Mouse (Mus musculus): ENCODE measurements around the gene Fsd1l. TPM values are rescaled to one million over a fixed set of nuclear protein-coding genes. Genes with fewer than 3 reads are reported as not detected.

Gene Fsd1l
- total and polyA plus RNA-seq, 3 experiments: 0.25 to 0.39 (median 0.26) TPM

DNA sequence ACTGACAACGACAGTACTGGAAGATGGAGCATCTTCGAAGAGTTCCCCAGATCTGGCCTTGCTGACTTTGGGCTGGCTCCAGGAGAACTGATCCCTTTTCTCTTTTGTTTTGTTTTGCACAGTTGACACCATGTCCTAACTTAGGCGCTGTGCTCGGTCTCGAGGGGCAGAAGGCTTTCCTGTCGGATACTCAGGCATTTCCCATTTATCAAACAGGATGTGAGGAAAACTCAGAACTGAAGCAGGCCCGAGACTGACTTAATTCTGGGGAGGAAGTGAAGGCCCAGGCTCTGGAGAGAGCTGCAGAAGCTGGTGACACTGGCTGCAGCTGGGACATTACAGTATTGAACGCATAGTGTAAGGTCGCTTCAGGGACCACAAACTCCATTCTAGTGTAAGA, 38.9 kb upstream of the Fsd1l start:
- DNase-seq (ENCODE audit: extremely low read depth): no peak
- no peak overlapping the region for H3K27ac ChIP-seq (ENCODE audit: insufficient read depth, low read depth)
- no peaks in the 10 kb centered on the region for H3K36me3 ChIP-seq (replicated peaks in 1 of 2; ENCODE audit: control insufficient read depth in 1 of 2, insufficient read depth in 1 of 2, low read length in 1 of 2)
- H3K79me2 ChIP-seq (replicated peaks; ENCODE audit: control insufficient read depth, extremely low read depth, insufficient read depth, poor library complexity, severe bottlenecking): no peaks in the 10 kb centered on the region
- dilution Hi-C loops (cut with MboI; ENCODE audit: extremely low pct_ligation_motif_present, extremely low pct_unique_long_range_greater_than_20kb, low sequenced_read_pairs) (no loop called here), in situ Hi-C loops (cut with MboI; ENCODE audit: low pct_ligation_motif_present, low pct_unique_long_range_greater_than_20kb, low sequenced_read_pairs) (loop anchor here (10.0 to 25.0 kb wide), 3 partner anchors 208 to 480 kb away; partner anchors contain the start of gene Tmem38b)
- TF ChIP-seq UBTF (IDR thresholded peaks at IDR 0.05; ENCODE audit: low read depth, low read length): no peak
- TF ChIP-seq USF2 (conservative IDR thresholded peaks at IDR 0.05; ENCODE audit: low read depth, low read length): no peak
- TF ChIP-seq NRF1 (IDR thresholded peaks at IDR 0.05; ENCODE audit: low read depth, low read length): no peak
- no peak for TF ChIP-seq CHD1 (IDR thresholded peaks at IDR 0.05; ENCODE audit: low read depth, low read length)
- no peak for TF ChIP-seq E2F4 (IDR thresholded peaks at IDR 0.05; ENCODE audit: insufficient replicate concordance, low read depth, low read length)
- no peak for TF ChIP-seq TCF12 (IDR thresholded peaks at IDR 0.05; ENCODE audit: low read depth, low read length)
- no peak for TF ChIP-seq HCFC1 (IDR thresholded peaks at IDR 0.05; ENCODE audit: low read depth, low read length)
- no peak for TF ChIP-seq BHLHE40 (IDR thresholded peaks at IDR 0.05; ENCODE audit: low read depth, low read length)
- no peak for TF ChIP-seq JUN (IDR thresholded peaks at IDR 0.05; ENCODE audit: insufficient read depth, low read depth, low read length)
- no peak for TF ChIP-seq MAX (IDR thresholded peaks at IDR 0.05; ENCODE audit: low read length)
- TF ChIP-seq RCOR1 (conservative IDR thresholded peaks at IDR 0.05; ENCODE audit: low read depth, low read length): no peak
- no peak overlapping the region for H3K4me3 ChIP-seq (replicated peaks in 1 of 3; ENCODE audit: low read depth in 2 of 3, low read length in 2 of 3, poor library complexity in 1 of 3)
- no peak overlapping the region for H3K4me2 ChIP-seq (ENCODE audit: insufficient read depth, low read depth, poor library complexity, severe bottlenecking)
- no peak overlapping the region for H3K9ac ChIP-seq (ENCODE audit: insufficient read depth, low read depth)
- H3K9me3 ChIP-seq (replicated peaks; ENCODE audit: low read length): peaks cover 4% of the 10 kb centered on the region
- peaks cover 4% of the 10 kb centered on the region for H3K27me3 ChIP-seq (replicated peaks)
- H3K4me1 ChIP-seq (ENCODE audit: control insufficient read depth in 1 of 2, insufficient read depth in 2 of 2): peaks cover 0 to 26% of the 10 kb centered on the region in 2 experiments; a peak in 2 of 4 replicates

DNA sequence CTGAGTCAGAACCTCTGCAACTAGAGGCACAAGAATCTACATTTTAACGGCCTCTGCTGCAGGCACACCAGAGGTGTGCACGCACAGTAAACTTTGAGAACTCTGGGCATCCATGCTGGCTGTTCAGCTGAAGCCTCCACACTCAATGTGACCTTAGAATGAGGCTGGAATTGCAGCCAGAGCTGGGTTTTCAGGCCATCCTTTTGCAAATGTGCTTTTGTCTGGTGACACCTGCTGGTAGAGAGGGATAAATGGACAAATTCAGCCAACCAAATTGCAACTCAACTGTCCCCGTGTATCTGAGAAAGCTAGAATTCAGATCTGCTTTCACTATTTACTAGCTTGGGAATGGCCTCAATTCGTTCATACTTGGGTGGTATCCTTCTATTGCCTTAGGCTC, 37.1 kb upstream of the Fsd1l start:
- DNase-seq (ENCODE audit: extremely low read depth): peak; percentile 70
- H3K4me3 ChIP-seq (replicated peaks in 1 of 3; ENCODE audit: low read depth in 2 of 3, low read length in 2 of 3, poor library complexity in 1 of 3): no peak overlapping the region
- peaks cover 4% of the 10 kb centered on the region for H3K27me3 ChIP-seq (replicated peaks)
- TF ChIP-seq USF2 (conservative IDR thresholded peaks at IDR 0.05; ENCODE audit: low read depth, low read length) (no peak), TBP (conservative IDR thresholded peaks at IDR 0.05; ENCODE audit: low read depth, low read length) (no peak), CTCF (conservative IDR thresholded peaks at IDR 0.05 in 1 of 2, IDR thresholded peaks at IDR 0.05 in 1 of 2; ENCODE audit: low read depth in 2 of 2, low read length in 2 of 2) (peak; percentile 45 to 86), MAX (IDR thresholded peaks at IDR 0.05; ENCODE audit: low read length) (no peak), E2F4 (IDR thresholded peaks at IDR 0.05; ENCODE audit: insufficient replicate concordance, low read depth, low read length) (no peak), MAFK (IDR thresholded peaks at IDR 0.05; ENCODE audit: insufficient replicate concordance, low read length) (0 out of 2 replicates have a peak, but pooled peaks have one; percentile 34), ZMIZ1 (IDR thresholded peaks at IDR 0.05; ENCODE audit: low read depth, low read length) (no peak), UBTF (IDR thresholded peaks at IDR 0.05; ENCODE audit: low read depth, low read length) (no peak), CHD2 (IDR thresholded peaks at IDR 0.05; ENCODE audit: low read length) (no peak), CHD1 (IDR thresholded peaks at IDR 0.05; ENCODE audit: low read depth, low read length) (no peak), PAX5 (IDR thresholded peaks at IDR 0.05; ENCODE audit: low read length) (no peak), GABPA (IDR thresholded peaks at IDR 0.05; ENCODE audit: insufficient replicate concordance, low read depth, low read length) (no peak), MAZ (IDR thresholded peaks at IDR 0.05; ENCODE audit: low read depth, low read length) (no peak), JUN (IDR thresholded peaks at IDR 0.05; ENCODE audit: insufficient read depth, low read depth, low read length) (no peak), JUND (conservative IDR thresholded peaks at IDR 0.05; ENCODE audit: low read depth, low read length) (no peak), POLR2A (IDR thresholded peaks at IDR 0.05; ENCODE audit: low read depth, low read length) (no peak), SMC3 (IDR thresholded peaks at IDR 0.05; ENCODE audit: low read depth, low read length) (peak; percentile 89), ETS1 (conservative IDR thresholded peaks at IDR 0.05; ENCODE audit: low read depth, low read length) (no peak), ELF1 (IDR thresholded peaks at IDR 0.05; ENCODE audit: low read depth, low read length) (no peak), RAD21 (IDR thresholded peaks at IDR 0.05; ENCODE audit: low read depth, low read length) (peak; percentile 95), ZKSCAN1 (IDR thresholded peaks at IDR 0.05; ENCODE audit: borderline replicate concordance, low read depth, low read length) (no peak), NELFE (IDR thresholded peaks at IDR 0.05; ENCODE audit: low read depth, low read length) (no peak), SIN3A (IDR thresholded peaks at IDR 0.05; ENCODE audit: low read length) (no peak), TCF12 (IDR thresholded peaks at IDR 0.05; ENCODE audit: low read depth, low read length) (no peak), ZNF384 (IDR thresholded peaks at IDR 0.05; ENCODE audit: low read depth, low read length) (no peak), EP300 (IDR thresholded peaks at IDR 0.05; ENCODE audit: low read length) (no peak), ZC3H11A (IDR thresholded peaks at IDR 0.05; ENCODE audit: low read depth, low read length) (peak; percentile 72), MXI1 (IDR thresholded peaks at IDR 0.05; ENCODE audit: low read depth, low read length) (no peak), USF1 (IDR thresholded peaks at IDR 0.05; ENCODE audit: low read depth, low read length) (no peak)

More for the DNA sequence above, 37.1 kb upstream of the Fsd1l start:
- H3K79me2 ChIP-seq (replicated peaks; ENCODE audit: control insufficient read depth, extremely low read depth, insufficient read depth, poor library complexity, severe bottlenecking): no peaks in the 10 kb centered on the region
- dilution Hi-C loops (cut with MboI; ENCODE audit: extremely low pct_ligation_motif_present, extremely low pct_unique_long_range_greater_than_20kb, low sequenced_read_pairs) (no loop called here), in situ Hi-C loops (cut with MboI; ENCODE audit: low pct_ligation_motif_present, low pct_unique_long_range_greater_than_20kb, low sequenced_read_pairs) (loop anchor here (10.0 to 25.0 kb wide), 3 partner anchors 209 to 482 kb away; partner anchors contain the start of gene Tmem38b)
- no peak overlapping the region for H3K27ac ChIP-seq (ENCODE audit: insufficient read depth, low read depth)
- no peak overlapping the region for H3K9ac ChIP-seq (ENCODE audit: insufficient read depth, low read depth)
- H3K4me1 ChIP-seq (ENCODE audit: control insufficient read depth in 1 of 2, insufficient read depth in 2 of 2): peaks cover 0 to 26% of the 10 kb centered on the region in 2 experiments; a peak in 2 of 4 replicates
- no peaks in the 10 kb centered on the region for H3K9me3 ChIP-seq (replicated peaks; ENCODE audit: low read length)
- no peaks in the 10 kb centered on the region for H3K36me3 ChIP-seq (replicated peaks in 1 of 2; ENCODE audit: control insufficient read depth in 1 of 2, insufficient read depth in 1 of 2, low read length in 1 of 2)
- no peak overlapping the region for H3K4me2 ChIP-seq (ENCODE audit: insufficient read depth, low read depth, poor library complexity, severe bottlenecking)

All from CH12.LX (cell line).